Mouse (Mus musculus): ENCODE data around the gene Gsx2. TPM values are rescaled to one million over a fixed set of nuclear protein-coding genes. Genes with fewer than 3 reads are reported as not detected.

Gsx2 gene
- polyA plus RNA-seq (2015; fragmentation: Nextera tagmentation; extraction: Ambion mirVana) = not detected in 2 replicates

DNA sequence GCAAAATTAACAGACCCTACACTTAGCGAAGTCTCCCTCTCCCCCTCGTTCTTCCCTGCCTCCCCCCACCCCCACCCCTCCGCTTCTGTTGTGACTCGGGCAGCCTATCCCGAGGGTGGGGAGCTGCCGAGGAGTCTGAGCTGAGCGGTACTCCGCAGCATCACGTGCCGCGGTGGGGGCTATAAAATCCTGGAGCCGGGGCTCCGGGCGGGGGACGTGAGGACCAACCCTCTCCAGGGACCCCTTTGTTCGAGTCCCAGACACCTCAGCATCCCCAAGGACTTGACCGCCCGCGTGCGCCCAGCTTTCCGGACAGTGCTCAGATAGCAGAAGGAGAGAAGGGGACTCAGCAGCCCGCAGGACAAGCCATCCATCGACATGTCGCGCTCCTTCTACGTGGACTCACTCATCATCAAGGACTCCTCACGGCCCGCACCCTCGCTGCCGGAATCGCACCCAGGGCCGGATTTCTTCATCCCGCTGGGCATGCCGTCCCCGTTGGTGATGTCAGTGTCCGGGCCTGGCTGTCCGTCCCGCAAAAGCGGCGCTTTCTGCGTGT is at the start of gene Gsx2:
Gene Gsx2, plus strand, starts transcription at position 219 of the 559 bp plus-strand sequence.

DNA sequence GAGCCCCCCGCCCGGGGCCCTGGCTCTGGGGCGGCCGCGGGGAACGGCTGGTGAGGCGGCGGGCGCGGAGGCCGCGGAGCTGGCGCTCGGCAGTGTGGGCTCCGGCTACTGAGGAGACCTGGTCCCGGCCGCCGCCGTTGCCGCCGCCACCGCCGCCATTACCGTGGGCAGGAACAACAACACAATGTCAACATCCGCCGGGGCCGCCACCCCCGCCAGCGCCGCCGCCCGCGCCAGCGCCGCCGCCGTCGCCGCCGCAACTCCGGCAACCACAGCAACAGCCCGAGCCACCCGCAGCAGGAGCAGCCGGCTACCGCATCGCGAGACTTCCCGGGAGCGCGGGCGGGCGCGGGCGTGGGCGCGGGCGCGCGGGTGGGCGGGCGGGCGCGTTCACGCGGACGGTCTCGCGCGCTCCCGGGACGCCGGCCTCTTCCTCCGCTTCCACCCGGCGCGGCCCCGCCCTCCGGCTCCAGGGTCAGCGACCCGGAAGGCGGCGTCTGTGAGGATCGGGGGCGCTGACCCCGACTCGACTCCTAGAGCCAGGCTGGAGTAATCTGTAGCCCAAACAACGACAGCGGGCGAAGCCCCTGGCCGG is 31.0 kb upstream of the Gsx2 start, which contains the start of gene Chic2:
Gene Chic2, minus strand, starts transcription at position 465 of the 595 bp plus-strand sequence.

Other genes starting within 250 kb of the Gsx2 start
- 35.1 and 39.6 TPM in 2 replicates for gene Chic2, start 30.8 kb upstream of the Gsx2 start, polyA plus RNA-seq (2015; fragmentation: Nextera tagmentation; extraction: Ambion mirVana)
- gene Pdgfra, start 76.7 kb downstream of the Gsx2 start, polyA plus RNA-seq (2015; fragmentation: Nextera tagmentation; extraction: Ambion mirVana) = 7.1 and 9.1 TPM in 2 replicates

Measured in spleen, postnatal 0 days (tissue).